Mouse (Mus musculus) lung, adult 2 months (tissue): ENCODE results near the gene Trp73. TPM values are rescaled to one million over a fixed set of nuclear protein-coding genes. Genes with fewer than 3 reads are reported as not detected.

Experiments
- DNase-seq: peaks from one replicate; pipeline ENCODE4 v3.0.0; 2022
- H3K4me1 ChIP-seq: fragments of 200-500 bp; 2 replicates; pipeline ENCODE4 v1.6.1; 2011; ENCODE audit warnings: low read length; ENCODE audit not compliant: control insufficient read depth, insufficient read depth
- H3K4me3 ChIP-seq: fragments of 200-500 bp; replicated peaks from 2 replicates; pipeline ENCODE3; 2011; ENCODE audit warnings: low read depth, mild to moderate bottlenecking, control low read depth, low read length; ENCODE audit errors: extremely low read depth
- CTCF ChIP-seq: fragments of 200-500 bp; IDR thresholded peaks from 2 replicates; pipeline ENCODE4 v1.5.1; 2011; ENCODE audit warnings: mild to moderate bottlenecking, low read length, control low read depth; ENCODE audit not compliant: insufficient read depth
- POLR2A ChIP-seq: fragments of 200-500 bp; IDR thresholded peaks from 2 replicates; pipeline ENCODE4 v1.6.1; 2011; ENCODE audit warnings: low read depth, mild to moderate bottlenecking, control low read depth, low read length, borderline replicate concordance; ENCODE audit errors: extremely low read depth
- WGBS: fragments of 180-500 bp; shearing (Covaris S2); methylation state at CpG from one replicate; pipeline ENCODE4 v1.1.7; 2018; 5-methylcytosine and 5-hydroxymethylcytosine counted together
- polyA plus RNA-seq: library from polyadenylated mRNA; depleted of rRNA; stranded (reverse); fragments of >200 nt; gene quantifications from 2 replicates; pipeline ENCODE4 v1.2.3, GENCODE M21; 2012

The Trp73 gene
- polyA plus RNA-seq, 1 experiment = 10.0 TPM

- Histone ChIP-seq H3K4me1 (peaks cover 11% of the 10 kb centered on the region), H3K4me3 (no peak overlapping the region)
- DNase-seq = no peak
- WGBS = 76% methylated on average over 3 of the region's 3 CpGs
- TF ChIP-seq POLR2A = no peak
- no peak for TF ChIP-seq CTCF
These were observed 4.7 kb upstream of the Trp73 start for GRCm38 (mm10) chr4:154144712-154145111.

GRCm38 (mm10) chr4:154142211-154143040, 2.4 kb upstream of the Trp73 start, which contains the start of gene Wrap73:
Wrap73 (plus strand) TSS chr4:154142372.
- Histone ChIP-seq H3K4me3 (peak within 1 kb of the TSS; percentile 99), H3K4me1 (peaks cover 11% of the 10 kb centered on the region)
- WGBS = 2% methylated on average over 48 of the region's 49 CpGs
- TF ChIP-seq POLR2A (peak; percentile 59; the same call in 1 of the 2 replicates), CTCF (no peak)
- peak; percentile 84 for DNase-seq

- TF ChIP-seq CTCF = no peak
- peaks cover 11% of the 10 kb centered on the region for H3K4me1 ChIP-seq
- peak; percentile 19 for DNase-seq
- 3% methylated on average over 42 of the region's 42 CpGs for WGBS
- no peak overlapping the region for H3K4me3 ChIP-seq
These were observed 1.2 kb upstream of the Trp73 start for GRCm38 (mm10) chr4:154141009-154141867.

GRCm38 (mm10) chr4:154140213-154141008, 403 bp upstream of the Trp73 start:
- TF ChIP-seq POLR2A = no peak
- no peak for TF ChIP-seq CTCF
- Histone ChIP-seq H3K4me3 (peak overlapping the region; percentile 50), H3K4me1 (peaks cover 11% of the 10 kb centered on the region)
- DNase-seq = peak; percentile 33
- WGBS = 4% methylated on average over 46 of the region's 46 CpGs

- whole genome bisulfite sequencing = under 1% methylated on average over 57 of the region's 59 CpGs
- peak overlapping the region; percentile 50 for H3K4me3 ChIP-seq
These were observed 282 bp downstream of the Trp73 start for GRCm38 (mm10) chr4:154139671-154140181.

GRCm38 (mm10) chr4:154137139-154137538, 2.9 kb downstream of the Trp73 start:
- WGBS = 56% methylated on average over 5 of the region's 5 CpGs
- H3K4me1 ChIP-seq = peaks cover 7% of the 10 kb centered on the region; the same call in 1 of the 2 replicates
- TF ChIP-seq POLR2A = no peak
- TF ChIP-seq CTCF = no peak
- DNase-seq = no peak
- no peak overlapping the region for H3K4me3 ChIP-seq

More at GRCm38 (mm10) chr4:154139671-154140181, 282 bp downstream of the Trp73 start:
- TF ChIP-seq POLR2A (no peak), CTCF (no peak)
- peak; percentile 12 for DNase-seq
- H3K4me1 ChIP-seq = peaks cover 11% of the 10 kb centered on the region

- Histone ChIP-seq H3K4me1 (no peaks in the 10 kb centered on the region), H3K4me3 (no peak overlapping the region)
- no peak for TF ChIP-seq CTCF
- TF ChIP-seq POLR2A = no peak
- 55% methylated on average over 4 of the region's 4 CpGs for WGBS
- no peak for DNase-seq
These were observed 5.2 kb downstream of the Trp73 start for GRCm38 (mm10) chr4:154134803-154135202.

- no peak overlapping the region for H3K4me3 ChIP-seq
- TF ChIP-seq CTCF (no peak), POLR2A (no peak)
- no peak for DNase-seq
- no peaks in the 10 kb centered on the region for H3K4me1 ChIP-seq
- WGBS = 74% methylated on average over 4 of the region's 4 CpGs
These were observed 8.1 kb downstream of the Trp73 start for GRCm38 (mm10) chr4:154131894-154132293.

- DNase-seq = no peak
- TF ChIP-seq CTCF = no peak
- no peak for TF ChIP-seq POLR2A
- no peak overlapping the region for H3K4me3 ChIP-seq
- no peaks in the 10 kb centered on the region for H3K4me1 ChIP-seq
These were observed 10.1 kb downstream of the Trp73 start for GRCm38 (mm10) chr4:154129950-154130349.
